Mouse (Mus musculus) embryonic facial prominence, embryonic 12.5 days (tissue): ENCODE measurements around the gene Atp6v0a1. TPM values are rescaled to one million over a fixed set of nuclear protein-coding genes. Genes with fewer than 3 reads are reported as not detected.

Experiments
- ATAC-seq: fragments of 200-750 bp; cut with Nextera tagmentation; 2 replicates; pipeline ENCODE4 v1.8.0; 2017; ENCODE audit not compliant: insufficient number of reproducible peaks, insufficient read depth, low FRiP score, low TSS enrichment
- H3K27ac ChIP-seq: fragments of 300-500 bp; sonication (generic); 2 replicates; pipeline ENCODE4 v1.5.1; 2016; ENCODE audit warnings: mild to moderate bottlenecking
- H3K27me3 ChIP-seq: fragments of 300-500 bp; sonication (generic); 2 replicates; pipeline ENCODE4 v1.6.1; 2016; ENCODE audit warnings: mild to moderate bottlenecking, moderate library complexity
- H3K36me3 ChIP-seq: fragments of 300-500 bp; sonication (generic); 2 replicates; pipeline ENCODE4 v1.6.1; 2016; ENCODE audit warnings: mild to moderate bottlenecking
- H3K4me1 ChIP-seq: fragments of 300-500 bp; sonication (generic); 2 replicates; pipeline ENCODE4 v1.6.1; 2016
- H3K4me2 ChIP-seq: fragments of 300-500 bp; sonication (generic); replicated peaks from 2 replicates; pipeline ENCODE4 v1.6.1; 2016; ENCODE audit warnings: mild to moderate bottlenecking, moderate library complexity
- H3K4me3 ChIP-seq: fragments of 300-500 bp; sonication (generic); 2 replicates; pipeline ENCODE4 v1.5.1; 2016; ENCODE audit warnings: mild to moderate bottlenecking
- H3K9ac ChIP-seq: fragments of 300-500 bp; sonication (generic); 2 replicates; pipeline ENCODE4 v1.6.1; 2016; ENCODE audit warnings: mild to moderate bottlenecking, moderate library complexity
- H3K9me3 ChIP-seq: fragments of 300-500 bp; sonication (generic); 2 replicates; pipeline ENCODE4 v1.6.1; 2016; ENCODE audit warnings: mild to moderate bottlenecking, moderate library complexity
- WGBS: fragments of 180-500 bp; shearing (Covaris S2); methylation state at CpG from one replicate; pipeline ENCODE4 v1.1.7; 2016; 5-methylcytosine and 5-hydroxymethylcytosine counted together
- polyA plus RNA-seq: library from polyadenylated mRNA; unstranded; fragments of >200 nt; fragmentation: Nextera tagmentation; extraction: Ambion mirVana; gene quantifications from 2 replicates; pipeline ENCODE4 v1.2.1, GENCODE M21; 2016

The Atp6v0a1 gene
- polyA plus RNA-seq, 1 experiment from 2014 or later, result 33.7 TPM

DNA sequence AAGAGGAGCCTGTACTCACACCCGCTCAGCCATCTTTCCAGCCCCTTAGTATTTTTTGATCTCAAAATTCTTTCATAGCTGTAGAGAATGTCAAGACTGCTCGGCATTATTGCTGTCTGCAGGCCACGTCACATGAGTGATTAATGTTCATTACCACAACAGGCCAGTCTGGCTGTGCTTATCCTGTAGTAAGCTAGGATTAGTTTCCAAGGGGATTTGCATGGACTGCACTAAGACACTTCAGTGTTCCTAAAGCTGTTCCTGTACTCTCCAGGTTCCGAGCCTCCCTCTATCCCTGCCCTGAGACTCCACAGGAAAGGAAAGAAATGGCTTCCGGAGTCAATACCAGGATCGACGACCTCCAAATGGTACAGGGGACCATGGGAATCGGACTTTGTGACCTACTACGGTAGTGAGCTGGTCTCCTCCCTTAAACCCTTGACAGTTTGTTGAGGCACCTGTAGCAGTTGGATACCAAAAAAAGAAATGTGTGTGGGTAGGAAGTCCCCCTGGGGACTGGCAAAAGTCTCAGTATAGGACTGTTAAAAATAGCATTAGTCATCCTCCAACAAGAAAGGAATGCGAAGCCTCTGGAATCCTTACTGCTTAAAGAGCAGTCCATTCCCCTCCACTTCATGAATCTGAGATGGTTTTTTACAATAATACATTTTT lies 21.0 kb downstream of the Atp6v0a1 start:
- H3K4me2 ChIP-seq, result no peak overlapping the region
- no peaks in the 10 kb centered on the region for H3K27me3 ChIP-seq
- H3K4me3 ChIP-seq, result no peak overlapping the region
- ATAC-seq, result no peak
- H3K9ac ChIP-seq, result no peak overlapping the region
- no peaks in the 10 kb centered on the region for H3K9me3 ChIP-seq
- peaks cover 45% of the 10 kb centered on the region for H3K36me3 ChIP-seq
- no peaks in the 10 kb centered on the region for H3K4me1 ChIP-seq
- no peak overlapping the region for H3K27ac ChIP-seq
- WGBS, result 87% methylated on average over 10 of the region's 10 CpGs

GRCm38 (mm10) chr11:101030808-101031156 lies 21.5 kb downstream of the Atp6v0a1 start:
- H3K4me3 ChIP-seq, result no peak overlapping the region
- H3K27me3 ChIP-seq, result no peaks in the 10 kb centered on the region
- no peaks in the 10 kb centered on the region for H3K4me1 ChIP-seq
- H3K9me3 ChIP-seq, result no peaks in the 10 kb centered on the region
- no peak overlapping the region for H3K27ac ChIP-seq
- peaks cover 44% of the 10 kb centered on the region for H3K36me3 ChIP-seq
- no peak for ATAC-seq
- no peak overlapping the region for H3K9ac ChIP-seq
- no peak overlapping the region for H3K4me2 ChIP-seq
- WGBS, result 88% methylated on average over 4 of the region's 4 CpGs

DNA sequence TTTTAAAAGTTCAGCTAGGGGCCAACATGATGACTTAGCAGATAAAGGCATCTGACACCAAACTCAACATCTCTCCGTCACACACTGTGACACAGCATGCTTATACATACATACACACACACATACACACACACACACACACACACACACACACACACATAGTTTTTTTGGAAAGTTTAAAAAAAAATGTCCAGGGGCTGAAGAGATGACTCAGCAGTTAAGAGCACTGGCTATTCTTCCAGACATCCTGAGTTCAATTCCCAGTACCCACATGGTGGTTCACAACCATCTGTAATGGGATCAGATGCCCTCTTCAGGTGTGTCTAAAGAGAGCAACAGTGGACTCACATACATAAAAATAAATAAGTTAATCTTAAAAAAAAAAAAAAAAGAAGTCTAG lies 22.2 kb downstream of the Atp6v0a1 start:
- Histone ChIP-seq H3K27ac (no peak overlapping the region), H3K4me1 (no peaks in the 10 kb centered on the region), H3K4me2 (no peak overlapping the region), H3K4me3 (no peak overlapping the region), H3K9ac (no peak overlapping the region), H3K9me3 (no peaks in the 10 kb centered on the region), H3K36me3 (peaks cover 42% of the 10 kb centered on the region), H3K27me3 (no peaks in the 10 kb centered on the region)
- no peak for ATAC-seq
- 93% methylated on average over 1 of the region's 1 CpGs for WGBS

DNA sequence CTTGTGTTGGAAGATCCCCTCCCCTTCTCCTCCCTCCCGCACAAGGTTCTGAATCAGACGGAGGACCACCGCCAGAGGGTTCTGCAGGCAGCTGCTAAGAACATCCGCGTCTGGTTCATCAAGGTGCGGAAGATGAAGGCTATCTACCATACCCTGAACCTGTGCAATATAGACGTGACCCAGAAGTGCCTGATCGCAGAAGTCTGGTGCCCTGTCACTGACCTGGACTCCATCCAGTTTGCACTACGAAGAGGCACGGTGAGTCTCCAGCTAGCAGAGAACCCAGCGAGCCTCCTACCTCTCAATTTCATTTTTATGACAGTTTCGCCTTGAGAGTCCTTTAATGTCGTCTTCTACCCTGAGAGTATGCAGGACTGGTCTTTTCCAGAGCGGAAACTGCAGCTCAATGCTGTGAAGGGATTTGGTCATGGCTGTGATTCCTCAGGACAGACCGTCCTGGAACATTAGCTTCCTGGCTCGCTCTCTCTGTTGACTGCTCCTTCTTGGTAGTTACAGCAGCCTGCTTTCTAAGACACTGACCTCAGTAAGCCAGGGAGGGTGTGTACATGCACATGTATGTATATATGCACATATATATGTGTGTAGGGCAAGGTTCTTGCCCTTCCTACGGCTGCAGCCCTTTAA lies 24.7 kb downstream of the Atp6v0a1 start:
- Histone ChIP-seq H3K36me3 (peaks cover 57% of the 10 kb centered on the region), H3K9ac (no peak overlapping the region), H3K9me3 (no peaks in the 10 kb centered on the region), H3K4me2 (no peak overlapping the region), H3K4me1 (no peaks in the 10 kb centered on the region), H3K27ac (no peak overlapping the region), H3K4me3 (no peak overlapping the region), H3K27me3 (no peaks in the 10 kb centered on the region)
- WGBS, result 93% methylated on average over 17 of the region's 17 CpGs
- no peak for ATAC-seq

DNA sequence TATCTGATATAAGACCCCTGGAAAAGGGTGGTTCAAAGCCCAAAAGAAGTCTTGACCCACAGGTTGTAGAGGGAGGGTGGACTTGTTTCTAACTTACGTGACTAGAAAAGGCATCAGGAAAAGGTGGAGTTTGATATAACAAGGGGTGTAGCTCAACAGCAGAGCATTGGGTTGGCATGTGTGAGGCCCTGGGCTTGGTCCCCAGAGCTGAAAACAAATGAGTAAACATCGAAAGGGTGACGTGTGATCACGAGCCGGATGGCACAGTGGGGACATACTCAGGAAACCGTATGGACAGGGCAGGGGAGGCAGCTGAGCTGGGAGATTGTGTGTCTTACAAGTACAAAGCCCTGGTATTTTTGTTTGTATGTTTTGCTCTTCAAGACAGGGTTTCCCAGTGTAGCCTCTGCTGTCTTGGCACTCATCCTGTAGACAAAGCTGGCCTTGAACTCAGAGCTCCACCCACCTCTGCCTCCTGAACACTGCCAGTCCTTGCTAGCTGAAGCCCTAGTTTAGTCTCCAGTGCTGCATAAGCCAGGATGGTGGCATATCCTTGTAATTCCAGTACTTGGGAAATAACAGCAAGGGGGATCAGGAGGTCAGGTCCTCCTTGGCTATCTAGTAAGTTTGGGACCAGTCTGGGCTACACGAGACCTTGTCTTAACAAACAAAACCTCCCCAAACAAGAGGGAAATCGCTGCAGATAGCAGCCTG lies 25.5 kb downstream of the Atp6v0a1 start:
- Histone ChIP-seq H3K4me1 (no peaks in the 10 kb centered on the region), H3K27me3 (no peaks in the 10 kb centered on the region), H3K4me3 (no peak overlapping the region), H3K36me3 (peaks cover 61% of the 10 kb centered on the region), H3K9ac (no peak overlapping the region), H3K9me3 (no peaks in the 10 kb centered on the region), H3K27ac (no peak overlapping the region), H3K4me2 (no peak overlapping the region)
- 92% methylated on average over 8 of the region's 8 CpGs for WGBS
- no peak for ATAC-seq

DNA sequence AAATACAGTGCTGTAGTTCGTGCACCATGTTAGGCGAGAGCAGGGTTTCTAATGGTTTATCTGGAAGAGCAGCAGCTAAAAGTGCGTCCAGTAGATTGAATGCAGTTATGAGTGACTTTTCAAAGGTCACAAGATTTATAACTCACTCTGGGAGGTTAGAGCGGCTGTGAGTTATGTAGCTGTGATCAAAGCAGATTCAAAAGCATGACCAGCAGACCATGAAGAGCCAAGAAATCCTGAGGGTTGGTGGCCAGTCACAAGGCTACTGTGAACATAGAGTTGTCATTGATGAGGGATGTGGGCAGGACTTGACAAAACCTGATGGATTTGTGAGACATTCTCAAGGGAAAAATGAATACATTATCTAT lies 26.1 kb downstream of the Atp6v0a1 start:
- no peak overlapping the region for H3K27ac ChIP-seq
- H3K9ac ChIP-seq, result no peak overlapping the region
- H3K36me3 ChIP-seq, result peaks cover 64% of the 10 kb centered on the region
- ATAC-seq, result no peak
- 91% methylated on average over 4 of the region's 4 CpGs for WGBS
- no peaks in the 10 kb centered on the region for H3K27me3 ChIP-seq
- H3K4me2 ChIP-seq, result no peak overlapping the region
- H3K4me1 ChIP-seq, result no peaks in the 10 kb centered on the region
- H3K9me3 ChIP-seq, result no peaks in the 10 kb centered on the region
- no peak overlapping the region for H3K4me3 ChIP-seq

DNA sequence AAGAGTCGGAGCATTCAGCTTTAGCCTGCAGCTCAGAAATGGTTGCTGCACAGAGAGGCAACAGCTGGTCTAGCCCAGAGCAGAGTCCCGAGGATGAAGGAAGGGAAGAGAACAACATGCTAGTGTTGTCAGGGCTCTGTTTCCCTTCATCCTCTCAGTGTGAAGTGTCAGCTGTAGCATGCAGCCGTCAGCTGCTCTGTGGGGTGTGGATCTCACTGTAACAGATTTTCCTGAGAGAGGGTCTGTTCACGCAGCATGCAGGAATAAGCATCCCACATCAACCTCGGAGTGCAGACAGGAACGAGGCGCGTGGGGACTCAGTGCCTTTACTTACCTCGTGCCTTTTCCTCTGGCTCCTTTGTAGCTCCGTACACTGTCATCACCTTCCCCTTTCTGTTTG lies 28.5 kb downstream of the Atp6v0a1 start:
- Histone ChIP-seq H3K4me3 (no peak overlapping the region), H3K27me3 (no peaks in the 10 kb centered on the region), H3K36me3 (peaks cover 68% of the 10 kb centered on the region), H3K27ac (no peak overlapping the region), H3K9ac (no peak overlapping the region), H3K9me3 (no peaks in the 10 kb centered on the region), H3K4me2 (no peak overlapping the region), H3K4me1 (no peaks in the 10 kb centered on the region)
- no peak for ATAC-seq
- WGBS, result 84% methylated on average over 10 of the region's 10 CpGs

- H3K9ac ChIP-seq, result no peak overlapping the region
- no peaks in the 10 kb centered on the region for H3K4me1 ChIP-seq
- H3K4me3 ChIP-seq, result no peak overlapping the region
- no peaks in the 10 kb centered on the region for H3K9me3 ChIP-seq
- no peak overlapping the region for H3K4me2 ChIP-seq
- no peaks in the 10 kb centered on the region for H3K27me3 ChIP-seq
- 90% methylated on average over 4 of the region's 4 CpGs for WGBS
- H3K27ac ChIP-seq, result no peak overlapping the region
- ATAC-seq, result no peak
- H3K36me3 ChIP-seq, result peaks cover 75% of the 10 kb centered on the region
Measured at GRCm38 (mm10) chr11:101045826-101046225, 36.6 kb downstream of the Atp6v0a1 start.

- H3K9ac ChIP-seq, result no peak overlapping the region
- H3K4me3 ChIP-seq, result no peak overlapping the region
- no peaks in the 10 kb centered on the region for H3K4me1 ChIP-seq
- H3K27me3 ChIP-seq, result no peaks in the 10 kb centered on the region
- no peak overlapping the region for H3K27ac ChIP-seq
- ATAC-seq, result no peak
- H3K9me3 ChIP-seq, result no peaks in the 10 kb centered on the region
- WGBS, result 60% methylated on average over 9 of the region's 9 CpGs
- no peak overlapping the region for H3K4me2 ChIP-seq
- peaks cover 77% of the 10 kb centered on the region for H3K36me3 ChIP-seq
Measured at GRCm38 (mm10) chr11:101046440-101046839, 37.2 kb downstream of the Atp6v0a1 start.

GRCm38 (mm10) chr11:101047502-101047901 lies 38.2 kb downstream of the Atp6v0a1 start:
- Histone ChIP-seq H3K27me3 (no peaks in the 10 kb centered on the region), H3K4me2 (no peak overlapping the region), H3K4me3 (no peak overlapping the region), H3K9me3 (no peaks in the 10 kb centered on the region), H3K9ac (no peak overlapping the region), H3K27ac (no peak overlapping the region), H3K4me1 (no peaks in the 10 kb centered on the region), H3K36me3 (peaks cover 71% of the 10 kb centered on the region)
- WGBS, result 82% methylated on average over 3 of the region's 3 CpGs
- ATAC-seq, result no peak

GRCm38 (mm10) chr11:101050359-101050758 lies 41.1 kb downstream of the Atp6v0a1 start:
- WGBS, result 93% methylated on average over 9 of the region's 9 CpGs
- H3K9me3 ChIP-seq, result 0 out of 2 replicates have a peak, but pooled peaks cover 6% of the 10 kb centered on the region
- ATAC-seq, result no peak
- H3K27ac ChIP-seq, result no peak overlapping the region
- no peaks in the 10 kb centered on the region for H3K4me1 ChIP-seq
- H3K9ac ChIP-seq, result no peak overlapping the region
- peaks cover 52% of the 10 kb centered on the region for H3K36me3 ChIP-seq
- H3K4me2 ChIP-seq, result no peak overlapping the region
- no peak overlapping the region for H3K4me3 ChIP-seq
- no peaks in the 10 kb centered on the region for H3K27me3 ChIP-seq

- H3K27me3 ChIP-seq, result no peaks in the 10 kb centered on the region
- no peak overlapping the region for H3K27ac ChIP-seq
- no peak overlapping the region for H3K4me3 ChIP-seq
- 0 out of 2 replicates have a peak, but pooled peaks cover 6% of the 10 kb centered on the region for H3K9me3 ChIP-seq
- ATAC-seq, result no peak
- H3K9ac ChIP-seq, result no peak overlapping the region
- peaks cover 49% of the 10 kb centered on the region for H3K36me3 ChIP-seq
- H3K4me1 ChIP-seq, result no peaks in the 10 kb centered on the region
- H3K4me2 ChIP-seq, result no peak overlapping the region
- WGBS, result 90% methylated on average over 6 of the region's 6 CpGs
Measured at GRCm38 (mm10) chr11:101051051-101051493, 41.8 kb downstream of the Atp6v0a1 start.
